Mouse (Mus musculus): ENCODE data around the gene Pacs2. TPM values are rescaled to one million over a fixed set of nuclear protein-coding genes. Genes with fewer than 3 reads are reported as not detected.
A peak's percentile ranks its signal among the peaks of the same experiment; 100 is the strongest.

Pacs2 gene
- polyA plus RNA-seq, 1 experiment from 2014 or later = 26.3 TPM

DNA sequence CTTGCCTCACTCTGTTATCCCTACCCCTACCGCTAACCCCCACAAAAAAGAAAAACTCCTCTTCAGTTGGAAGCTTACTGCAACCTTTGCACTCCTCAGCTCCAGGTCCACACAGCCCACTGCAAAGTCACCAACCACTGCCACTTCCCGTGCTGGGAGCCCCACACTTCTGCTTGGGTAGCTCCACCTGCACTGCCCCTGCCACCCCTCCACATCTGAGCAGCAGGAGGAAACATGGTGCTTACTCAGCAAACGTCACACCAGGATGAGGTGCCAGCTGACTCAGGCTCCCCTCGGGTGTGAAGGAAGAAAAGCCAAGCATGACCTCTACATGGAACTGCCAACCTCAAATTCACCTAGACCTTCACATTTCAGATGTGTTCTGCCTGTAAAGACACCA, 20.2 kb upstream of the Pacs2 start:
- peaks cover 10% of the 10 kb centered on the region for H3K4me1 ChIP-seq
- H3K36me3 ChIP-seq (replicated peaks) = peaks cover 35% of the 10 kb centered on the region
- ATAC-seq (ENCODE audit: low FRiP score) = no peak
- H3K4me2 ChIP-seq = no peak overlapping the region
- H3K9me3 ChIP-seq = no peaks in the 10 kb centered on the region
- H3K9ac ChIP-seq = no peak overlapping the region
- no peaks in the 10 kb centered on the region for H3K27me3 ChIP-seq
- H3K27ac ChIP-seq = no peak overlapping the region
- WGBS = 86% methylated on average over 4 of the region's 4 CpGs
- H3K4me3 ChIP-seq (replicated peaks) = no peak overlapping the region

DNA sequence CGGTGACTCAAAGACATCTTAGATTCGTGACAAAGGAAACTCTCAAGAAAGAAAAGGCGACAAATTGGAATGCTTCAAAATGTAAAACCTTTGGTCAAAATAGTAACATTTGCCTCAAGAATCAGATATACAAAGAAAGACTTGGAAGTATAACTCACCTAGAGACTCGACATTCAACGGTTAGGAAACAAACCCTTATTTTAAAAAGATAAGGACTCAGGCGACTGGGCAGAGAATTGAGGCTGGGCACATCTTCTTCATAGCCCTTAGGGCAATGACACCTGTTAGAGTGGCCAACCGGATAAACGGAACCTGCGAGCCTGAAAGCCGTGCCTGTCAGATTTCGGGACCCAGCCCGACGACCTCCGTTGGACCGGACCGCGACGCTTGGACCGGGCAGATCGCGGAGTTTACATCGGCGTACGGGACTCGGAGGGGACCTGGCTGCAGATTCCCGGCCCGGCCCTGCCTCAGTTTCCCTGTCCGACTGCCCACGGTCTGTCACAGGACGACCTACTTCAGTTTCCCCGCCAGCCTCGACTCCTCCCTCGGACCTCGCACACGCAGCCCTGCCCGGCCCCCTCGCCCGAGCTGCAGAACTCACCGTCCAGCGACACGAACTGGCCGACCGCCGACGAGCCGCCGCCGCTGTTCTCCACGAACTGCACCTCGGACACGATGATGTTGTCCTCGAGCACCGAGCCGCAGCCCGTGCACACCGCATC, 14.6 kb upstream of the Pacs2 start:
- peaks cover 3% of the 10 kb centered on the region; the same call in 1 of the 2 replicates for H3K27me3 ChIP-seq
- 2% methylated on average over 56 of the region's 56 CpGs for WGBS
- peak overlapping the region; percentile 93 for H3K9ac ChIP-seq
- H3K4me3 ChIP-seq (replicated peaks) = peak overlapping the region; percentile 94
- H3K27ac ChIP-seq = peak overlapping the region; percentile 90
- H3K36me3 ChIP-seq (replicated peaks) = peaks cover 13% of the 10 kb centered on the region; the same call in 1 of the 2 replicates
- peaks cover 17% of the 10 kb centered on the region for H3K4me1 ChIP-seq
- no peak; the same call in 1 of the 2 replicates for ATAC-seq (ENCODE audit: low FRiP score)
- H3K9me3 ChIP-seq = no peaks in the 10 kb centered on the region
- peak overlapping the region; percentile 89 for H3K4me2 ChIP-seq

DNA sequence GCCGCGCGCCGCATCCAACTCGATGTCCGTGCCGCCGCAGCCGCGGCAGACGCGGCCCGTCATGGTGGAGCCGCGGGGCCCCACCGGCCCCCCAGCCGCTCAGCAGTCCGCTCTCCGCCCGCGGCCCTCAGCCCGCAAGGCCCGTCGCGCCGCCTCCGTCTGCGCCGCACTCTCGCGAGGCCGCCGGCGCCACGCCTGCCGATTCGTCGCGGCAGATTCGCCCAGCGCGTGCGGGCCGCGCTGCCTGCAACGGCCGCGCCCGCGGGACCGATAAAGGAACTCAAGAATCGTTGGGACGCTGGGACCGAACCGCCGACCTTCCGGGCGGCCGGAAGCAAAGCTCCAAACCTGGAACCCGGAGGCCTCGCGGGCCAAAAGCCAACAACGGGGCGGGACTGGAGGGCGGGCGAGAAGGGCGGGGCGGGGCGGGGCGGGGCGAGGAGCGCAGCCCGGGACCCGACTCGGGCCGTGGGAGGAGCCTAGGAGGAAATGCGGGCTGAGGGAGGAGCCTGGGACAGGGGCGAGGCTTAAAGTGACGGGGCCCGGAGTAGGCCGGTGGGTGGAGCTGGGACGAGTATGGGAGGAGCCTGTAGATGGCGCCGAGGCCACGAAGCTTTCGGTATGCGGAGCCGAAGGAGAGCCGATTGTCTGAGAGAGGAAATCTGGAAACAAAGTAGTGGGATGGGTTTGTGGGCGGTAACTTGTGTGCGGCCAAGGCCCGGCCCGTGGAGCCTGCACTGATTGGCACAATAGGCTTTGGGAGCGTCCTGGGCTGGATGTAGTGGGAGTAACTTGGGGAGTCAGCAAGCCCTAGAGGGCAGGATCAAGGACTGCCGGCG, 13.8 kb upstream of the Pacs2 start, which contains the start of gene Brf1:
TSS of gene Brf1 (minus strand) at position 411 of the 839 bp plus-strand sequence.
- H3K9ac ChIP-seq = peak within 1 kb of the TSS; percentile 93
- H3K36me3 ChIP-seq (replicated peaks) = peaks cover 13% of the 10 kb centered on the region; the same call in 1 of the 2 replicates
- peak within 1 kb of the TSS; percentile 90 for H3K27ac ChIP-seq
- peaks cover 3% of the 10 kb centered on the region; the same call in 1 of the 2 replicates for H3K27me3 ChIP-seq
- H3K9me3 ChIP-seq = no peaks in the 10 kb centered on the region
- peak within 1 kb of the TSS; percentile 89 for H3K4me2 ChIP-seq
- H3K4me3 ChIP-seq (replicated peaks) = peak within 1 kb of the TSS; percentile 94
- H3K4me1 ChIP-seq = peaks cover 17% of the 10 kb centered on the region
- WGBS = under 1% methylated on average over 95 of the region's 96 CpGs
- peak; percentile 98 for ATAC-seq (ENCODE audit: low FRiP score)

DNA sequence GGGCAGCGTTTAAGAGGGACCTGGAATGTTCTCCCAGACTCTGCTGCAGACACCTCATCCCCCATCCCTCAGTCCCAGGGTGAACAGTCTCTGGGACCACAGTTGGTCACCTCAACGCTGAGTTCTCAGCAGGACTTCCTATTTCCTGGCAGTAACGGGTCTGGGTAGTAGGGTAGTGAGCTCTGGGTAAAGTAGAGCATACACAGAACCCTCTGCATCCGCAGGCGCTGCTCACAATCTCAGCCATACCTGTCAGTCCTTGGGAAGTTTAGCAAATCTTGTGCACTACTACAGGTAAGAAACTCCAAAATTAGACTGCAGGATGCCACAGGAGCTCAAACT, 13.2 kb upstream of the Pacs2 start:
- Histone ChIP-seq H3K27ac (peak overlapping the region; percentile 90), H3K27me3 (peaks cover 3% of the 10 kb centered on the region; the same call in 1 of the 2 replicates), H3K9me3 (no peaks in the 10 kb centered on the region), H3K4me1 (peaks cover 17% of the 10 kb centered on the region), H3K36me3 (replicated peaks) (peaks cover 7% of the 10 kb centered on the region; the same call in 1 of the 2 replicates), H3K4me2 (peak overlapping the region; percentile 89), H3K4me3 (replicated peaks) (peak overlapping the region; percentile 94), H3K9ac (peak overlapping the region; percentile 53)
- 8% methylated on average over 5 of the region's 5 CpGs for WGBS
- no peak for ATAC-seq (ENCODE audit: low FRiP score)

DNA sequence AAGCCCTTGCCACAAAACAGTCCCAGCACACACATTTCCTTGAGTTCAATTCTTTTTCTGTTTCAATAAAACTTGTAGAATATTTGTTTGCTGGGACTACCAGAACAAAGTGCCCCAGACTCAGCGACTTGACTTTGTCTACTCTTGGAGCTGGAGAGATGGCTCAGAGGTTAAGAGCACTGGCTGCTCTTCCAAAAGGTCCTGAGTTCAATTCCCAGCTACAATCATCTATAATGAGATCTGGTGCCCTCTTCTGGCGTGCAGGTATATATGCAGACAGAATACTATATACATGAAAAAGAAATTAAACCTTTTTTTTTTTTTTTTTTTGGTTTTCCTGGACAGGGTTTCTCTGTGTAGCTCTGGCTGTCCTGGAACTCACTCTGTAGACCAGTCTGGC, 11.6 kb upstream of the Pacs2 start:
- no peak overlapping the region for H3K27ac ChIP-seq
- H3K36me3 ChIP-seq (replicated peaks) = no peaks in the 10 kb centered on the region
- H3K4me2 ChIP-seq = no peak overlapping the region
- H3K4me1 ChIP-seq = peaks cover 17% of the 10 kb centered on the region
- peaks cover 3% of the 10 kb centered on the region; the same call in 1 of the 2 replicates for H3K27me3 ChIP-seq
- ATAC-seq (ENCODE audit: low FRiP score) = no peak
- no peak overlapping the region for H3K9ac ChIP-seq
- H3K9me3 ChIP-seq = no peaks in the 10 kb centered on the region
- 34% methylated on average over 2 of the region's 2 CpGs for WGBS
- no peak overlapping the region for H3K4me3 ChIP-seq (replicated peaks)

DNA sequence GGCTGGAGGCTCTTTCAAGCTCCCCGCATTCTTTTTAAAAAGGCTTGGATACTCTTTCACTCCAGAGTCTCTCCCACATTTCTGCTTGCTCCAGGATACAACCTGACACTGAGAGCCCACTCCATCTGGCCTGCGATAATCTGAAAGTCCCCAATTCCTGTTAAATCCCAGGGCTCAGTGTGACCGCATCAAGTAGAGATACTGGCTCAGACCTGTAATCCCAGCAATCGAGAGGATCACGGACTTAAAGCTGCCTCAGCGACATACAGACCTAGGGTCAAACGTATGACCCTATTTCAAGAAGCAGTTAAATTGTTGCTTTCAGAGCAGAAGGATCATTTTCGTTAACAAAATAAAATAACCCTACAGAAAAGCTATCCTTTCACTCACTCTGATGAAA, 10.3 kb upstream of the Pacs2 start:
- H3K36me3 ChIP-seq (replicated peaks) = no peaks in the 10 kb centered on the region
- 85% methylated on average over 8 of the region's 8 CpGs for WGBS
- ATAC-seq (ENCODE audit: low FRiP score) = no peak
- H3K27ac ChIP-seq = no peak overlapping the region
- H3K4me2 ChIP-seq = no peak overlapping the region
- no peaks in the 10 kb centered on the region for H3K9me3 ChIP-seq
- H3K9ac ChIP-seq = no peak overlapping the region
- H3K4me3 ChIP-seq (replicated peaks) = no peak overlapping the region
- peaks cover 9% of the 10 kb centered on the region for H3K4me1 ChIP-seq
- peaks cover 3% of the 10 kb centered on the region; the same call in 1 of the 2 replicates for H3K27me3 ChIP-seq

DNA sequence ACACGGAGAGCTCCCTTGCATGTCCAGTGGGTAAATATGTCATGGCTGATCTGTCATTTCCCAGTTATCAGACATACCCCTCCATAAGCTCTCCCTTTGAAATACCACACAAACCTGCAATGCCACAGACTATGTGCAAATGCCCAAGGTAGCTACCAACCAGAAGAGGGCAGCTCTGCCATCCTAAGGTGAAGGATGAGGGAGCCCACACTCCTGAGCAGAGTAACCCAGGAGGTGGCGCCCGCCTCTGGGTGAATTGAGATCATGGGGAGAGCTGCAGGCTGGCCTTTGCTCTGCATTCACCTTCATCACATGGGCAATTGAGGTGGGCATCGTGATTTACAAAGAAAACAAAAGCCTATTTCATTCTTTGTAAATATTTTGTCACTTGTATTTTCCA, 9.3 kb upstream of the Pacs2 start:
- WGBS = 30% methylated on average over 4 of the region's 4 CpGs
- Histone ChIP-seq H3K4me1 (peaks cover 5% of the 10 kb centered on the region), H3K27ac (no peak overlapping the region), H3K4me3 (replicated peaks) (no peak overlapping the region), H3K4me2 (no peak overlapping the region), H3K36me3 (replicated peaks) (no peaks in the 10 kb centered on the region), H3K9me3 (no peaks in the 10 kb centered on the region), H3K27me3 (peaks cover 3% of the 10 kb centered on the region; the same call in 1 of the 2 replicates), H3K9ac (no peak overlapping the region)
- no peak for ATAC-seq (ENCODE audit: low FRiP score)

DNA sequence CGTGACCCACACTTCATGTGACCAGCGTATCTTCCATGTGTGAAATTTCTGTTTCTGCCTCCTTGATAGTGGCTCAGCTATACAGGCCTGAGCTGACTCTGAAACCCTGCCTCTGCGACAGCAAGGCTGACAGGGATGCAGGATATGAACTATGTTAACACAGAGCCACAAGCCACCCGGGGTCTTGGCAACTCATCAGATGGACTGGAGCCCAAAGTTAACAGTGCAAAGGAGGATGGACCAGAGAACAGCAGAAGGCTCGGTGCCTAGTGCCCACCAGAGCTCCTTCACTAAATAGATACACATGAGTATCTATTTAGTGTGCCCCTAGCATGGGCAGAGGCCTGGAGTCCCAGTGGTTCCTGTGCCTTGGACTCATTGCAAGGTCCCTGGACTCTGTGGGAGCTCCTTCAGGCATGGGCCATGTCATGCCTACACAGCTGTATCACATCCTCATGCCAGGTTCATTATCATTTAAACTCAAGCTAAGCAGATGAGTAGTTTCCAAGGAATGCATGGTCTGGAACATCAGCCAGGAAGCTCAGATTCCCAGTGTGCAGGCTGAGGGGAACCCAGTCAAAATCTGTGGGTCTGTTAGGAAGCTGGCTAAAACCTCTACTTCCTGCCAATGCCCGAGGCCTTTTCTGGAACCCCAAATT, 2.5 kb upstream of the Pacs2 start:
- WGBS = 87% methylated on average over 6 of the region's 6 CpGs
- Histone ChIP-seq H3K9me3 (no peaks in the 10 kb centered on the region), H3K4me3 (replicated peaks) (no peak overlapping the region), H3K27me3 (no peaks in the 10 kb centered on the region), H3K27ac (no peak overlapping the region), H3K4me2 (no peak overlapping the region), H3K9ac (no peak overlapping the region), H3K36me3 (replicated peaks) (no peaks in the 10 kb centered on the region), H3K4me1 (peaks cover 32% of the 10 kb centered on the region)
- ATAC-seq (ENCODE audit: low FRiP score) = no peak

DNA sequence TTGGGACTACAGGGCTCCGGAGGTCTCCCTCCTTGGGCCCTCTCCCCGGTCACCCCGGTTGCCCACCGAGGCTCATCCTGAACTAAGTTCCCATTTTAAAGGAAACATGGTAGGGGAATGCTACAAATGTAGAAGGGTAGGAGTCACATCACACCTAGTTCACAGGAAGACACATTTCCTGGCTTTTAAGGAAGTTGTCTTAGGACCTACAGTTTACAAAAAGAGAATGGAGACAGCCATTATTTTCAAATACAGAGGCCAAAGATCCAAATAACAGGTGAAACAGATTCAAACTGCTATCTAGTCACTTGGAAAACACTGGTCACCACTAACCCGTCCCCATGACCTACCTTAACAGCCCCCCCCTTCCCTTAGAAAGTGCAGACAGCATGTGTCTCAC, 1.9 kb upstream of the Pacs2 start:
- Histone ChIP-seq H3K4me1 (peaks cover 37% of the 10 kb centered on the region), H3K4me3 (replicated peaks) (no peak overlapping the region), H3K27ac (peak overlapping the region; percentile 92; the same call in 1 of the 2 replicates), H3K4me2 (no peak overlapping the region), H3K9me3 (no peaks in the 10 kb centered on the region), H3K27me3 (no peaks in the 10 kb centered on the region), H3K9ac (no peak overlapping the region), H3K36me3 (replicated peaks) (no peaks in the 10 kb centered on the region)
- ATAC-seq (ENCODE audit: low FRiP score) = no peak
- 91% methylated on average over 5 of the region's 5 CpGs for WGBS

DNA sequence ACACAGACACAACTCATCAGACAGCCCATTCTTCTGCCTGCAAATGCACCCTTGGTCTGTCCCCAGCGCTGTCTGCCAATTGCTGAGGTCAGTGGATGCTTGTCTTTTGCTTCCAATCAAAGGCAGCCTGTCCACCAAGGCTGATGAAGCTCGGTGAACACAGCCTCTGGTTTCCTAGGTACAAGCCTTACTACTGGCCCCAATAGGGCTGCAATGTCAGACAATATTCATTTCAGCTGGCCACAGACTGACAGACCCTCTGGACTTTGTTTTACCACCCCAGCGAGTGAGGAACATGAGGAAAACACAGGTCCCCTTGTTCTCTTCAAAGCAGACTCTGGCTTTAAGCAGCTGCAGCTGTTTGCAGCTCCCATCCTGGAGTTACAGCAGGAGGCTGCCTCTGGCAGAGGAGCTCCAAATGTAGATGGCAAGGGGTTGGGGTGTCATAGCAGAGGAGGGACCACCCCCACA, 1.3 kb upstream of the Pacs2 start:
- peaks cover 41% of the 10 kb centered on the region for H3K4me1 ChIP-seq
- H3K27ac ChIP-seq = peak overlapping the region; percentile 92
- H3K9ac ChIP-seq = peak overlapping the region; percentile 82; the same call in 1 of the 2 replicates
- no peaks in the 10 kb centered on the region for H3K27me3 ChIP-seq
- no peak for ATAC-seq (ENCODE audit: low FRiP score)
- H3K4me2 ChIP-seq = peak overlapping the region; percentile 60
- WGBS = 57% methylated on average over 3 of the region's 3 CpGs
- no peak overlapping the region for H3K4me3 ChIP-seq (replicated peaks)
- H3K36me3 ChIP-seq (replicated peaks) = no peaks in the 10 kb centered on the region
- H3K9me3 ChIP-seq = no peaks in the 10 kb centered on the region

DNA sequence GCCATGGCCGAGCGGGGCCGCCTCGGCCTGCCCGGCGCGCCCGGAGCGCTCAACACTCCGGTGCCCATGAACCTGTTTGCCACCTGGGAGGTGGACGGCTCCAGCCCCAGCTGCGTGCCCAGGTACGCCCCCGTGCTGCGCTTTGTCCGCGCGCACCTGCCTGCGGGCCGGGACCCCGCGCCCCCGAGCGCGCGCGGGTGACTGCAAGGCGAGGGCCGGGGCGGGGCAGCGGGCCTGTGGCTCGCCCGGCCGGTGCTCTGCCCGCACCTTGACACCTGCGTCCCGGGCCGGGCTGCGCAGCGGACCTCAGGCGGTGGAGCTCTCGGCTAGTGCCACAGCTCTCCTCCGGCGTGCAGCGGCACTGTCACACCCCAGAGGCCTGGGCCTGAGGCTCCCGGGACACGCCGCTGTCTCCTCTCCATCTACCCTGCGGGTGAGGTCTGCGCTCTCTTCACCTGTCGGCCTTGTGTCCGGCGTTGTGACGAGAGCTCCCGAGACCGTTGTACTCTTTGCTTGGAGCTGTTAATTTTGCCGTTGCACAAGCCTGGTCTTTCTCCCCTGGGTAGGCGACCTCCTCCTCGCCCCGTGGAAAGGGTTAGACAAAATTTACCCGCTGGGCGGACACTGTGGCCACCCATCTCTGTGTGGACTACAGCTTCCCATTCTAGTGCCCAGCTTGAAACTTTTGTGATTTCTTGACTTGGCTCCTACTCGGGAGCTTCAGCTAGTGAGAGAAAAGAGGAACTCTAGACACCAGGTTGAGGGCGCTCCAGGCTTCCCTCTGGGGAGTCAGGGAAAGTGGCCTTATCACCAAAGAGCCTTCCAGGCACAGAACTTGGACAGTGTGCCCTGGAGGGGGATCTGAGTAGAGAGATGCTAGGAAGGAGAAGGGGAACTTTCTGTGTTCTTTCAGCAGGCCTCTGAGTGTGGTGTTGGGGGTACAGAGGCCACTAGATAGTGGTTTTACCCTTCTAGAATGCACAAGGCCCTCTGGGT, 551 bp downstream of the Pacs2 start:
- Histone ChIP-seq H3K27me3 (no peaks in the 10 kb centered on the region), H3K4me3 (replicated peaks) (peak overlapping the region; percentile 98), H3K9me3 (no peaks in the 10 kb centered on the region), H3K27ac (peak overlapping the region; percentile 60), H3K4me2 (peak overlapping the region; percentile 87), H3K4me1 (peaks cover 41% of the 10 kb centered on the region), H3K9ac (peak overlapping the region; percentile 91), H3K36me3 (replicated peaks) (no peaks in the 10 kb centered on the region)
- ATAC-seq (ENCODE audit: low FRiP score) = no peak; the same call in none of the 2 replicates
- 1% methylated on average over 58 of the region's 64 CpGs for WGBS

Data from forebrain, embryonic 12.5 days (tissue).